Mouse (Mus musculus) neural tube, embryonic 12.5 days (tissue): ENCODE measurements at regions not wholly inside any gene's neighbourhood (a gene's known extent, or its start where the extent isn't known, plus 50 kb on each side); places are given as distances from the start of the nearest gene placed in this dataset.
"Not testable (repeated sequence)": the region's sequence is repeated elsewhere in the genome, so short reads cannot be mapped to it uniquely, and the experiment has no call there.

Source experiments
- ATAC-seq: fragments of 200-750 bp; cut with Nextera tagmentation; 2 replicates; pipeline ENCODE4 v1.8.0; 2017; ENCODE audit warnings: low read depth, mild to moderate bottlenecking, moderate TSS enrichment, moderate library complexity; ENCODE audit not compliant: low FRiP score
- H3K27ac ChIP-seq: fragments of 300-500 bp; sonication (generic); 2 replicates; pipeline ENCODE4 v1.5.1; 2016
- H3K27me3 ChIP-seq: fragments of 300-500 bp; sonication (generic); replicated peaks from 2 replicates; pipeline ENCODE4 v1.6.1; 2016; ENCODE audit warnings: mild to moderate bottlenecking
- H3K36me3 ChIP-seq: fragments of 300-500 bp; sonication (generic); 2 replicates; pipeline ENCODE4 v1.6.1; 2016; ENCODE audit warnings: mild to moderate bottlenecking
- H3K4me1 ChIP-seq: fragments of 300-500 bp; sonication (generic); 2 replicates; pipeline ENCODE4 v1.6.1; 2016
- H3K4me2 ChIP-seq: fragments of 300-500 bp; sonication (generic); replicated peaks from 2 replicates; pipeline ENCODE4 v1.6.1; 2016; ENCODE audit warnings: mild to moderate bottlenecking
- H3K4me3 ChIP-seq: fragments of 300-500 bp; sonication (generic); 2 replicates; pipeline ENCODE4 v1.5.1; 2016
- H3K9ac ChIP-seq: fragments of 300-500 bp; sonication (generic); 2 replicates; pipeline ENCODE4 v1.6.1; 2016; ENCODE audit warnings: mild to moderate bottlenecking
- H3K9me3 ChIP-seq: fragments of 300-500 bp; sonication (generic); 2 replicates; pipeline ENCODE4 v1.6.1; 2016; ENCODE audit warnings: mild to moderate bottlenecking
- WGBS: fragments of 180-500 bp; shearing (Covaris S2); methylation state at CpG from one replicate; pipeline ENCODE4 v1.1.7; 2016; 5-methylcytosine and 5-hydroxymethylcytosine counted together

DNA sequence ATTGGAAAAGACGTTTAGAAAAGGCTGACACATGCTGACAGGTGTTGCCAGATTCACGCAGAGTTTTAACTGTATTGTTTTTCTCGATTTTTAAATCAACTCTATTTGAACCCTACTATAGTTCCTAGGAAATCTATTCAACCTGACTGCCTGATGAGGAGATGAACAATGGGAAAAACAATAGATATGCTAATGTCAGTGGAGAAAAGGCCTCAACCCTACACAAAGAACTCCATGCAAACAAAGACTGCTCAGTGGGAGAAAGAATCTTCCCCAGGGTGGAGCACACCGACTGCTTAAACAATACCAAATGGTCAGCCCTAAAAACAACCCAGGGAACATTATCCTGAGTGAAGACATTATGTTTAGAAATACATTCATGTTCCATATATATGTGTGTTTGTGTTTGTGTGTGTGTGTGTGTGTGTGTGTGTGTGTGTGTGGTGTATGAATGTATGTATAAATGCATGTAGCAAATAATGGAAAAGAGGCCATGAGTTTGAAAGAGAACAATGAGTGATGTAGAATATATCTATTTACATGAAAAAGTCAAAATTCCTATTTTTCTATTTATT lies 204.1 kb upstream of the Zfp804a start:
- Histone ChIP-seq H3K9me3 (no peaks in the 10 kb centered on the region), H3K36me3 (no peaks in the 10 kb centered on the region), H3K4me1 (no peaks in the 10 kb centered on the region), H3K27me3 (no peaks in the 10 kb centered on the region), H3K4me2 (no peak overlapping the region), H3K9ac (no peak overlapping the region), H3K4me3 (no peak overlapping the region), H3K27ac (no peak overlapping the region)
- peak; percentile 81 for ATAC-seq
- 6% methylated on average over 4 of the region's 4 CpGs for WGBS

DNA sequence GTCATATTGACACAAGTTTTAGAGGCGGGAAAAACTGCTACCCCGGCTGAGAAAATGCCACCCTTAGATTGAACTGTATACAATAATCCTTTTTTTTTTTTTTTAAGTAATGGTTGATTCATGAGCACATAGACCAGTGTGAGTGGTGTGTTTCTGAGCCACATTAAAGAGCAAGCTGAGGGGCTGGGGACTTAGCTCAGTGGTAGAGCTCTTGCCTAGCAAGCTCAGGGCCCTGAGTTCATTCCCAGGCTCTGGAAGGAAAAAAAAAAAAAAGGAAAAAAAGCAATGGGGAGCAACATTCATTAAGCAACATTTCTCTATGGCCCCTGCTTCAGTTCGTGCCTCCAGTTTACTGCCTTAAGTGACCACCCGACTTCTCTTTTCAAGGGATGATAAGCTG lies 203.1 kb upstream of the Zfp804a start:
- Histone ChIP-seq H3K36me3 (no peaks in the 10 kb centered on the region), H3K4me1 (no peaks in the 10 kb centered on the region), H3K9me3 (no peaks in the 10 kb centered on the region), H3K27ac (no peak overlapping the region), H3K9ac (no peak overlapping the region), H3K4me2 (no peak overlapping the region), H3K4me3 (no peak overlapping the region), H3K27me3 (no peaks in the 10 kb centered on the region)
- WGBS, result 19% methylated on average over 4 of the region's 4 CpGs
- ATAC-seq, result no peak

DNA sequence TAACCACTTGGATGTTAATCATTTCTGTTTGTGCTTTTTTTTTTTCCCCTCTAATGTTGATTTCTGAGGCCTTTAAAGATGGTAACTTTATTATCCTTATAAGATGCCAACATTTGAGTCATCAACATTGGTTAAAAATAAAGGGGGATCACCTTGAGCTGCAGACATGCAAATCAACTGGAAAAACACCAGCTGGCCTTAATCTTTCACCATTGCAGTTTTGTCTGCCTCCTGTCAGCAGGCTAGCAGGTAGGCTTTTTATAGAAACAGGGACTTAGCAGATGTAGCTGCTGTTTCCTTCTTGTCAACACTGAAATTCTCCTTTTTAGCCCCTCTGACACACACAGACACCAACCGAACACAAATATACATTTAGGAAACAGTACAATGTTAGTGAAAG lies 167.6 kb upstream of the Zfp804a start:
- no peaks in the 10 kb centered on the region for H3K4me1 ChIP-seq

DNA sequence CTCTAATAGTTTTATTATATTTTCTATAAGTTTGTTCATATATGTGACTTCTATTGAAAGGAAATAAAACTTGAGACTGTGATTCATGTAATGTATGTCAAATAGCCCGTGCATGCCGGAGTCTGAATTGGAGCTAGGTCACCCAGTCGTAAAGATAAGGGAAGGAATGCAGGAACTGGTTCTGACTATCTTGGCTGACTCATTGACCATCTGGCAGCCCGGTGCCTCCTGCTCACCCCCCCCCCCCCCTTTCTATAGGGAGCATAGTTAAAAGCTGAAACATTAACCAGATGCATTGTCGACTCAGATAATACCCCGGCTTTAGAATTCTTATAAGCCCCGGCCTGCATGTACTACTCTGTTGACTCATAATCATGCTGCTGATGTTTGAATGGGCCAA lies 160.5 kb upstream of the Zfp804a start:
- H3K4me2 ChIP-seq, H3K4me3 ChIP-seq, H3K9me3 ChIP-seq, H3K27ac ChIP-seq, H3K4me1 ChIP-seq, H3K27me3 ChIP-seq, H3K36me3 ChIP-seq, H3K9ac ChIP-seq, ATAC-seq: not testable (repeated sequence)
- 52% methylated on average over 7 of the region's 7 CpGs for WGBS

More for the DNA sequence above, 167.6 kb upstream of the Zfp804a start:
- Histone ChIP-seq H3K9me3 (no peaks in the 10 kb centered on the region), H3K27ac (no peak overlapping the region), H3K36me3 (no peaks in the 10 kb centered on the region), H3K4me3 (no peak overlapping the region), H3K27me3 (no peaks in the 10 kb centered on the region), H3K9ac (no peak overlapping the region), H3K4me2 (no peak overlapping the region)
- no peak for ATAC-seq
- 92% methylated on average over 1 of the region's 1 CpGs for WGBS

DNA sequence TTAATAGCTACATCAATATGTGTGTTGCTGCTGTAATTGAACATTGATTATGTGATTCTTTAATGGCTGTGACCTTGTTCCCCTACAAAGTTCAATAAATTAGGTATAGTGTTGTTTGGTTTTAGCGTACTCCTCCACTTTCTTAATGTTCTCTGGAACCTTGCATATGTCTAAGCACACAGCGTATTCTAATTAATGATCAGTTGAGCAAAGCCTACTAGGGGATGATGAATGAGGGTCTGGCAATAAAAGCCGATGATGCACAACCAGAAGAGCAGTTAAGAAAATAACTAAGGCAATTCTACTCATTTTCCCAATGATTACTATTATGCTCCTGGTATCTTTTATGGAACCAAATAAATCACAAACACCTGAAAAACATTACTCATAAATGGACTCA lies 113.7 kb upstream of the Zfp804a start:
- no peaks in the 10 kb centered on the region for H3K4me1 ChIP-seq
- H3K9me3 ChIP-seq, result no peaks in the 10 kb centered on the region
- 70% methylated on average over 3 of the region's 3 CpGs for WGBS
- no peaks in the 10 kb centered on the region for H3K36me3 ChIP-seq
- no peak; the same call in 1 of the 2 replicates for ATAC-seq
- H3K27me3 ChIP-seq, result no peaks in the 10 kb centered on the region
- H3K4me2 ChIP-seq, result no peak overlapping the region
- no peak overlapping the region for H3K9ac ChIP-seq
- no peak overlapping the region for H3K27ac ChIP-seq
- H3K4me3 ChIP-seq, result no peak overlapping the region
